Mouse (Mus musculus) myocyte (in vitro differentiated cells): Measurements from ENCODE around the gene Mon1a.

Experiments
- CEBPB ChIP-seq: IDR thresholded peaks from 2 replicates; pipeline ENCODE4 v1.6.1; 2011; ENCODE audit warnings: mild to moderate bottlenecking, moderate library complexity; ENCODE audit not compliant: poor library complexity, insufficient read depth, severe bottlenecking
- E2F4 ChIP-seq: IDR thresholded peaks from one replicate; pipeline ENCODE4 v1.6.1; 2011; ENCODE audit warnings: mild to moderate bottlenecking, control low read depth, moderate library complexity; ENCODE audit not compliant: insufficient read depth
- MAX ChIP-seq: IDR thresholded peaks from one replicate; pipeline ENCODE4 v1.6.1; 2011; ENCODE audit warnings: low read depth, mild to moderate bottlenecking, control low read depth
- POLR2A ChIP-seq: IDR thresholded peaks from one replicate; pipeline ENCODE4 v1.6.1; 2011; ENCODE audit warnings: low read depth, mild to moderate bottlenecking, control low read depth, moderate library complexity; ENCODE audit not compliant: insufficient read length
- TCF12 ChIP-seq: IDR thresholded peaks from one replicate; pipeline ENCODE4 v1.6.1; 2011; ENCODE audit warnings: mild to moderate bottlenecking, control low read depth; ENCODE audit not compliant: poor library complexity, insufficient read depth, severe bottlenecking
- TCF3 ChIP-seq: IDR thresholded peaks from one replicate; pipeline ENCODE4 v1.6.1; 2011; ENCODE audit warnings: low read depth, control low read depth; ENCODE audit not compliant: insufficient read length
- USF1 ChIP-seq: IDR thresholded peaks from one replicate; pipeline ENCODE4 v1.6.1; 2011; ENCODE audit warnings: low read depth, mild to moderate bottlenecking, control low read depth, moderate library complexity

GRCm38 (mm10) chr9:107936831-107937230, 48.9 kb downstream of the Mon1a start:
- TF ChIP-seq USF1 (no peak), TCF3 (no peak), POLR2A (no peak), E2F4 (no peak), CEBPB (no peak), MAX (no peak), TCF12 (no peak)
